Mouse (Mus musculus): Measurements from ENCODE around the gene Cct8l1. TPM values are rescaled to one million over a fixed set of nuclear protein-coding genes. Genes with fewer than 3 reads are reported as not detected.

Gene Cct8l1
- total RNA-seq, 2 experiments from 2014 or later, result 0.18 to 0.68 TPM

GRCm38 (mm10) chr5:25506041-25506440, 9.8 kb upstream of the Cct8l1 start:
- no peak overlapping the region for H3K4me3 ChIP-seq
- DNase-seq (ENCODE audit: extremely low spot score in 1 of 2, low spot score in 2 of 2), result no peak
- intact Hi-C loops (cut with DNase I), result no loop called here

DNA sequence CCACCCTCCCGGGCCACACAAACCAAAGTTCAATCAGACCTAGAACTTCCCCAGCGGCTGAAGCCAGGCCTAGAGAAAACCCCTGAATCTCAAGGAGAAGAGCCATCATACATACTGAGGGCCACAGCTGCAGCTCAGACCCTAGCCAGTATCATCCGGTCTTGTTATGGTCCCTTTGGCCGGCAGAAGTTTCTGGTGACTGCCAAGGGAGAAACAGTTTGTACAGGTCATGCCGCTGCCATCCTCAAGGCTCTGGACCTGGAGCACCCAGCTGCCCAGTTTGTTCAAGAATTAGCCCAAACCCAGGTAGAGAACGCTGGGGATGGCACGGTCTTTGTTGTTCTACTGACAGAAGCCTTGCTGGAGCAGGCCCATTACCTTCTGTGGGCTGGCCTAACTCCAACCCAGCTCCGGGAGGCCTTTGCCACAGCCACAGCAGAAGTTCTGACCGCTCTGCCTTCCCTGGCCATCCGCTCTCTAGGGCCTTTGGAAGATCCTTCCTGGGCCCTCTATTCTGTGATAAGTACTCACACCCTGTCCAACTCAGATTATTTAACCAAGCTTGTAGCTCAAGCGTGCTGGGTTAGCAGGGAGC, 531 bp downstream of the Cct8l1 start:
- no peak overlapping the region for H3K4me3 ChIP-seq
- intact Hi-C loops (cut with DNase I), result no loop called here
- TF ChIP-seq CTCF (IDR thresholded peaks at IDR 0.05), result no peak
- H3K27ac ChIP-seq, result no peak overlapping the region
- no peak for DNase-seq (ENCODE audit: extremely low spot score in 1 of 2, low spot score in 2 of 2)

More at GRCm38 (mm10) chr5:25506041-25506440, 9.8 kb upstream of the Cct8l1 start:
- no peak overlapping the region for H3K27ac ChIP-seq
- TF ChIP-seq CTCF (IDR thresholded peaks at IDR 0.05), result no peak

DNA sequence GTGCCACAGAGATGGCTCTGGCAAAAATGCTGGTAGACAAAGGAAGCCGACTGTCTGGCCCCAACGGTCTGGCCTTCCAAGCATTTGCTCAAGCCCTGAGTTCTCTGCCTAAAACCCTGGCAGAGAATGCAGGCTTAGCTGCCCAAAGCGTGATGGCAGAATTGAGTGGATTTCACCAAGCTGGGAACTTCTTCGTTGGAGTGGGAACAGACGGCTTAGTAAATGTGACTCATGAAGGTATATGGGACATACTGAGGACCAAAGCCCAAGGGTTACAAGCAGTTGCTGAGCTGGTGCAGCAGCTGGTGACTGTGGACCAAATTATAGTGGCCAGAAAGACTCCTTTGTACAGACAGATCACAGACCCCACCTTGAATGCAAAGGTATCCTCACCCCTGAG, 1.7 kb downstream of the Cct8l1 start:
- no peak for DNase-seq (ENCODE audit: extremely low spot score in 1 of 2, low spot score in 2 of 2)
- Histone ChIP-seq H3K27ac (no peak overlapping the region), H3K4me3 (no peak overlapping the region)
- no peak for TF ChIP-seq CTCF (IDR thresholded peaks at IDR 0.05)
- intact Hi-C loops (cut with DNase I), result no loop called here

- DNase-seq (ENCODE audit: extremely low spot score in 1 of 2, low spot score in 2 of 2), result no peak
- no peak overlapping the region for H3K4me3 ChIP-seq
- intact Hi-C loops (cut with DNase I), result no loop called here
- TF ChIP-seq CTCF (IDR thresholded peaks at IDR 0.05), result no peak
- no peak overlapping the region for H3K27ac ChIP-seq
These were observed 4.0 kb downstream of the Cct8l1 start for GRCm38 (mm10) chr5:25519820-25520219.

DNA sequence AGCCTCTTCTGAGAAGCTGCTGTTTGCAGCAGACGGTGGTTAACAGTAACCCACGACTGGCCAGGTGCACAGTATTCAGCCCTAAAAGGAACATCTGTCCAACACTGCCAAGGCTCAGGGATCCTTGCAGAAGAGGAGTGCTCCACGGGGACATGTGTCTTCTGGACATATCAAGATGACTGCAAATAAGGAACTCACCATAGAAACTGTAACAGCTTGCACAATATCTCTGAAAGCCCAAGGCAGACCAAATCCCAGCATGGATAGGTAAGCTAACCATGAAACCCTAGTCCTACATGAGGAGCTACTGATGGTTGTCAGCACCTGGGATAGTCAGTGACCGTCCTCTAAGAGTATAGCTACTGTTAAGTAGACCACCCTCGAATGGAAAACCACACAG, 5.6 kb downstream of the Cct8l1 start:
- intact Hi-C loops (cut with DNase I), result no loop called here
- no peak for DNase-seq (ENCODE audit: extremely low spot score in 1 of 2, low spot score in 2 of 2)
- Histone ChIP-seq H3K27ac (no peak overlapping the region), H3K4me3 (no peak overlapping the region)
- TF ChIP-seq CTCF (IDR thresholded peaks at IDR 0.05), result no peak

DNA sequence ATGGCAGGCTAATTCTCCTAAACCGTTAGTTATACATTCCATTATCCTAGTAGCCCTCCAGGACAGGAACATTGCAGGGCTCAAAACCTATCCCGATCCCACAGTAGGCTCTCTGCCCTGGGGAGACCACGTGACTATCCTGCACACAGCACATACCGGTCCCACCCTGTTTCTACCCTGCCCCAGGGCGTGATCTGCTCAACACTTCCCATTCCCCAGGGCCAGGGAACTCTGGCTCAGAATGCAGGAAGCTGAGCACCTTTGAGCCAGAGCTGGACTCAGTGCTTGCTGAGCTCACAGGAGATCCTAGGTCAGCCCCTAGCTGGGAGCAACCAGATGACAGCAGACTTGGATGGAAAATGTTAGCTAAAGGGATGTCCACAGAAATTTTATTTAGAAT, 10.2 kb downstream of the Cct8l1 start:
- intact Hi-C loops (cut with DNase I), result no loop called here
- TF ChIP-seq CTCF (IDR thresholded peaks at IDR 0.05), result no peak; the same call in 1 of the 2 replicates
- Histone ChIP-seq H3K4me3 (no peak overlapping the region), H3K27ac (no peak overlapping the region)
- no peak for DNase-seq (ENCODE audit: extremely low spot score in 1 of 2, low spot score in 2 of 2)

DNA sequence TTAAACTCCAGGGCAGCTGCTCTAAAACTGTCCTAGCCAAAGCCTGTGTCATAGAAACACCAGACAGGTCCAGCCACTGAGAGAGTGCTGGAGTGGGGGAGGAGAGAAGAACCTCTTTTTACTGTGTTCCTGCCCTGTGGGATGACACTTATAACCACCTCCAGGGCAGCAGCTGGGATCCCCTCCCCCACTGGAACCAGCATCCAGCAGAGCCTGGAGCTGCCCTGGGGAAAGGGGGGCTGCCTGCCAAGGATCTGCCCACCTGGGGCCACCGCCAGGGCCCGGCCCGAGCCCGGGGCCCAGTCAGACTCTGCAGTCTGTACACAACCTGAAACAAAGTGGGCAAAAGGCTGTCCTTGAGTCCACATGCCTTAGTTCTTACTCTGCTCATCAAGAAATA, 11.1 kb downstream of the Cct8l1 start:
- H3K27ac ChIP-seq, result no peak overlapping the region
- no peak for DNase-seq (ENCODE audit: extremely low spot score in 1 of 2, low spot score in 2 of 2)
- intact Hi-C loops (cut with DNase I), result no loop called here
- no peak overlapping the region for H3K4me3 ChIP-seq
- TF ChIP-seq CTCF (IDR thresholded peaks at IDR 0.05), result no peak

DNA sequence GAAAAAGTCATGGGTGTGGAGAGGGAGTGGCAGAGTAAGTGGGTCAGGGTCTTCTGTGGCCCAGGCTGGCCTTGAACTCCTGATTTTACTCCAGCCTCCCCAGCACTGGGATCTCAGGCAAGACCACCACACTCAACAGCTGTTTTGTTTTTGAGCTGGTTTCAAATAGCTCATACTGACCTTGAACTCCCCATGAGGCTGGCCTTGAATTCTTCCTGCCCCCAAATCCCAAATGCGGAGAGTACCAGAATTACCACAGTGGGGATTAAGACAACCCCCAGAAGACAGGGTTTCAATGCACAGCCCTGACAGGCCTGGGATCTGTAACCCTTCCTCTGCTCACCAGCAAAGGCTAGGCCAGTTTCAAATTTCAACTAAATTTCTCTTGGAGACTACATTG, 12.1 kb downstream of the Cct8l1 start:
- no peak for TF ChIP-seq CTCF (IDR thresholded peaks at IDR 0.05)
- Histone ChIP-seq H3K27ac (no peak overlapping the region), H3K4me3 (no peak overlapping the region)
- DNase-seq (ENCODE audit: extremely low spot score in 1 of 2, low spot score in 2 of 2), result no peak
- intact Hi-C loops (cut with DNase I), result no loop called here

GRCm38 (mm10) chr5:25528851-25529528, 13.1 kb downstream of the Cct8l1 start:
- intact Hi-C loops (cut with DNase I), result loop anchor here (1.0 kb wide), 1 partner anchor 30 kb away; no protein-coding TSS in a partner anchor
- TF ChIP-seq CTCF (IDR thresholded peaks at IDR 0.05), result no peak; the same call in 1 of the 2 replicates
- Histone ChIP-seq H3K27ac (peak overlapping the region; percentile 89), H3K4me3 (peak overlapping the region; percentile 57)
- no peak for DNase-seq (ENCODE audit: extremely low spot score in 1 of 2, low spot score in 2 of 2)

DNA sequence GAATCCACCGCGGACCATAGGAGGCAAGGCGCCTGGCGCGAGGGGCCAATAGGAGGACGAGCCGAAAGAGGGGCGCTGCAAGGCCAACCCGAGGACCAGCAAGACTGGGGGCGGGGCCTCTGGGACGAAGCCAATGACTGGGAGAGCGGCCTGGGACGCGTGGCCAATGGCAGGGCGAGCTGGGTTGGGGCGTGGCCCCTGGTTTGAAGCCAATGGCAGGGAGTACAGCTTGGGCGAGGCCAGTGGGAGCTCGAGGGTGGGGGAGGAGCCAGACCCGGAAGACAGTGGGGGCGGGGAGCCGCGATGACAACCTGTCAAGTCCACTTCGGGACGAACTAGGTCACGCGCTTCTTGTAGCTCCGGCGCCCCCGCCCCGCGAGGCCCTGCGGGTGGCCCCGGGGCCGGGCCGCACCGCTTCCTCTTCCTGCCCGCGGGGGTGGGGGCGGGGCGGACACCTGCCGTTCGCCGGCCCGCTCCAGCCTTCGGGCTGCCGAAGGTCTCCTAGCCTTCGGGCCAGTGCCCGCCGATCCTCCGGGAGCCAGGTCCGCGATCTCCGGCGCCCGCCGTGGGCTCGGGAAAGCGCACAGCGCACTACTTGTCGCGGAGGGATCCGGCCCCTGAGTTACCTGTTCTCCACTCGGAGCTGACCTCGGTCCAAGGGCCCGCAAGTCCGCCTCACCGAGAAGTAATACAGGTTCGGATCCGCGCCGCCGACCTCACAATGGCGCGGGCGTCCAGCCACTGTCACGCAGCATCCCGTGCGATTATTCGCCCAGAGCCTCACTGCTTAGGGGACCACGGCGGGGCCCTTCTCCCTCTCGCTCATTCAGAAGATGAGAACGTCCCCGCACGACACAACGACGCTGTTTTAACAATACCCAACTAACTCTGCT, 13.9 kb downstream of the Cct8l1 start:
- no peak for TF ChIP-seq CTCF (IDR thresholded peaks at IDR 0.05)
- DNase-seq (ENCODE audit: extremely low spot score in 1 of 2, low spot score in 2 of 2), result peak; percentile 99 to 100
- intact Hi-C loops (cut with DNase I), result loop anchor here (1.0 to 5.0 kb wide), 2 partner anchors 30 to 78 kb away; no protein-coding TSS in a partner anchor
- Histone ChIP-seq H3K27ac (peak overlapping the region; percentile 98), H3K4me3 (peak overlapping the region; percentile 57)

DNA sequence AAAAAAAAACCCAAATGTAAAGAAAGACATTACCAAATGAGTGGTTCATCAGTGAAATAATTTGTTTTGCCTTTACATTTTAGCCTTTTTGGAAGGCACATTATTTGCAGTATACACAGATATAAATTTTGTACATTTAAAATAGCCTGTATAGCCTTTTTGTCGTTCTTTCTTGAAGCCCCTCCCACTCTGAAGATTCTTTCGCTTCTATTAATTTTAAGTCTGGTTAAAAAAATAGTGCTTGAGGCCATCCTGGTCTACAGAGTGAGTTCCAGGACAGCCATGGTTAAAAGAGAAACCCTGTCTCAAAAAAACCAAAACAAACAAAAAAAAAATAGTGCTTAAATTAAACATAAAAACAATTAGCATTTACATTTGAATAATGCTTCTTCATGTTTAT, 14.8 kb downstream of the Cct8l1 start:
- no peak for TF ChIP-seq CTCF (IDR thresholded peaks at IDR 0.05)
- H3K4me3 ChIP-seq, result peak overlapping the region; percentile 57
- H3K27ac ChIP-seq, result peak overlapping the region; percentile 98
- DNase-seq (ENCODE audit: extremely low spot score in 1 of 2, low spot score in 2 of 2), result no peak
- intact Hi-C loops (cut with DNase I), result loop anchor here (5.0 kb wide), 1 partner anchor 77 kb away; no protein-coding TSS in a partner anchor

Data from left cerebral cortex, adult 2 months (tissue).